Mouse (Mus musculus): ENCODE data around the gene Gm21992. TPM values are rescaled to one million over a fixed set of nuclear protein-coding genes. Genes with fewer than 3 reads are reported as not detected.
A peak's percentile ranks its signal among the peaks of the same experiment; 100 is the strongest.

The Gm21992 gene
- total RNA-seq, 2 experiments from 2014 or later, result 22.0 to 25.5 TPM

DNA sequence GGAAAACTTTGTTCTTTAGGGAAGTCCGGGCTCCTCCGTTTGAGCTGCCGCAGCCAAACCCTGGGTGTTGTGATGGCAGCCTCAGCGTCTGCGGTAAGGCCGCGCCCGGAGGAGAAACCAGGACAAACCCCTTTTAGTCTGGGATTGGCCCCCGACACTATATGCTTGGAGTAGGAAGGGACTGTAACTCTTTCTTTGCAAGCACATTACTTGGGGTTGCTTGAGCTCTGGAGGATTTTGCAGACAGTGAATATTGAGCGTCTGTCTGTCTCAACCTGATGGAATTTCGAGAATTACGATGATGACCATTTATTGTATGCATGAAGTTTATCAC, 464 bp upstream of the Gm21992 start:
- no peak for DNase-seq (ENCODE audit: extremely low spot score in 1 of 2, low spot score in 2 of 2)
- Histone ChIP-seq H3K4me3 (peak overlapping the region; percentile 60), H3K27ac (peak overlapping the region; percentile 85)
- intact Hi-C loops (cut with DNase I), result loop anchor here (5.0 kb wide), 1 partner anchor 55 kb away; the partner anchor contains the start of gene Rbm4b
- TF ChIP-seq CTCF (IDR thresholded peaks at IDR 0.05), result no peak

DNA sequence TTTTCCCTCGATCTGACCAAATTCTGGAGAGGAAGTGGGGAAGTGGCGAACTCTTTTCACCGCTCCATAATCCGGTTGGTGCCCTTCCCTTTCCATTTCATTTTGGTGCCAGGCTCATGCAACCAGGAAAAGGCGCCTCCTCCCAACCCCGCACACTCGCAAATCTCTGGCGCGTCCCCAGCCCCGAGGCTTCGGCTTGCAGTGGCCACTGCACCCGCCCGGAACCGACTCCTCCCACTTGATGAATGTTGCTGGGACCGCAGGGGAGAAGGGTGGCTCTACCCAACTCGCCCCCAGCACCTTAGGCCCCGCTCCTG, 708 bp downstream of the Gm21992 start:
- no peak for DNase-seq (ENCODE audit: extremely low spot score in 1 of 2, low spot score in 2 of 2)
- TF ChIP-seq CTCF (IDR thresholded peaks at IDR 0.05), result no peak
- peak overlapping the region; percentile 60 for H3K4me3 ChIP-seq
- intact Hi-C loops (cut with DNase I), result loop anchor here (5.0 kb wide), 1 partner anchor 53 kb away; the partner anchor contains the start of gene Rbm4b
- peak overlapping the region; percentile 95 for H3K27ac ChIP-seq

DNA sequence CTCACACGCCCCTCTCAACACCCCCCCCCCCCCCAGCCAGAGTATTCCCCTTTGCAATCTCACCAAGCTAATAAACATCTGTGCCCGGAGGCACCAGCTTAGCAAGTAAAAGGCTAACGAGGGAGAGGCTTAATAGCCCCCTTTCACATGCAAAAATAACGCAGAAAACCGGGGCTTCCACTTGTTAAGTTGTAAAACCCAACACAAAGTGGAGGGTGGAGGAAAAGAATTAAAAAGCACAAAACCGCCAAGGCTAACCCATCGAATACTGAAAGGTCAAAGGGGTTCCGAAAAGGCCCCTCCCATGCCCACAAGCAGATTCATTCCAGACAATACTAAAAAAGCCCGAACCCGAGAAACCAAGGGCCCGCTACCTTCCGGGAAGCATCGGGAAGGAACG, 1.1 kb downstream of the Gm21992 start:
- peak overlapping the region; percentile 60 for H3K4me3 ChIP-seq
- DNase-seq (ENCODE audit: extremely low spot score in 1 of 2, low spot score in 2 of 2), result no peak
- TF ChIP-seq CTCF (IDR thresholded peaks at IDR 0.05), result no peak
- intact Hi-C loops (cut with DNase I), result loop anchor here (5.0 kb wide), 1 partner anchor 53 kb away; the partner anchor contains the start of gene Rbm4b
- H3K27ac ChIP-seq, result peak overlapping the region; percentile 95; the same call in 1 of the 2 replicates

DNA sequence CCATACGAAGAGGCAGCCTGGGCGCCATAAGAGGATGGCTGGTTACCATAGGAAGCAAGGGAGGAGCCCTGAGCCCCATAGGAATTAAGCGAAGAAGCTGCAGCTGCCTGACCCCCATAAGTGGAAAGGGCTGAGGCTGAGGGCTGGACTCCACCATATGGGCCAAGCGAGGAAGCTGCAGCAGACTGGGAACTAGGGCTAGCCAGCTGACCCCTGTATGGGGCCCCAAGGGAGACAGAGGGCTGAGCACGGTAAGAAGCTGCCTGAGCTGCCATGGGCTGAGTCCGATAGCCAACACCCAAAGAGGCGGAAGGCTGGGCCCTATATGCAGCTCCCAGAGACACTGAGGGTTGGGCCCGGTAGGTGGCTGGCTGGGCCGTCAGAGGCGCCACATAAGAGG, 8.1 kb downstream of the Gm21992 start:
- no peak overlapping the region for H3K27ac ChIP-seq
- no peak overlapping the region for H3K4me3 ChIP-seq
- intact Hi-C loops (cut with DNase I), result no loop called here
- no peak for DNase-seq (ENCODE audit: extremely low spot score in 1 of 2, low spot score in 2 of 2)
- no peak for TF ChIP-seq CTCF (IDR thresholded peaks at IDR 0.05)

DNA sequence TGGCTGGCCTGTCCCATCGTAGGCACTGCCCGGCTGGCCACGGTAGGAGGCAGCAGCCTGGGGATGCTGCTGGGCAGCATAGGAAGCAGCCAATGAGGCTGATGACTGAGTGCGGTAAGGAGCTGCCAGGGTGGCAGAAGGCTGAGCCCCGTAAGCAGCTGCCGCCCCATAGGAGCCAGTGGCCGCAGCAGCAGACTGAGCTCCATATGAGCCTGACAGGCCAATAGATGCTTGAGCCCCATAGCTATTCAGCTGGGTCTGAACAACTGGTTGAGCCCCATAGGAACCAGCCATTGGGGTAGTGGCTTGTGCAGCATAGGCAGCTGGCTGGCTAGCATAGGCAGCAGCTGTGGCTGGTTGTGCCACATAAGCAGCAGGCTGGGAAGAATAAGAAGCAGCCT, 8.7 kb downstream of the Gm21992 start:
- TF ChIP-seq CTCF (IDR thresholded peaks at IDR 0.05), result no peak
- DNase-seq (ENCODE audit: extremely low spot score in 1 of 2, low spot score in 2 of 2), result no peak
- H3K4me3 ChIP-seq, result no peak overlapping the region
- H3K27ac ChIP-seq, result no peak overlapping the region
- intact Hi-C loops (cut with DNase I), result no loop called here

DNA sequence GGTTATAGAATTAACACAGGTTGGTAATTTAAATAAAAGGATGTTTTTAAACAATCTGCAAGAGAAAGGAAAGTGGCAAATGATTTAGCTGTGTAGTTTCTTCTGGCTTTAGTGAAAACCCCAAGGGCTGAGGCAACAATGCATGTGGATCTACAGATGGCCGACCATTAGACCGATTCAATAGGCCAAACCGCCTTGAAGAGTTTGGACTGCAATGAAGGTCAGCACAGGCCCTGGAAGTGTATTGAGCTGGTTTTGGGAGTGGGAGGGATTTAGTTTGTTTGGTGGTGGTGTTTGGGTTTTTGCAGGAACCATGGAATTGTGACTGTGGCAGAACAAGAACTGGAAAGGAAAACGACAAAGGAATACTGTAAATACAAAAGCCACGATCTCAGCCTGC, 12.3 kb downstream of the Gm21992 start:
- DNase-seq (ENCODE audit: extremely low spot score in 1 of 2, low spot score in 2 of 2), result no peak
- TF ChIP-seq CTCF (IDR thresholded peaks at IDR 0.05), result no peak
- intact Hi-C loops (cut with DNase I), result no loop called here
- no peak overlapping the region for H3K4me3 ChIP-seq
- H3K27ac ChIP-seq, result no peak overlapping the region

DNA sequence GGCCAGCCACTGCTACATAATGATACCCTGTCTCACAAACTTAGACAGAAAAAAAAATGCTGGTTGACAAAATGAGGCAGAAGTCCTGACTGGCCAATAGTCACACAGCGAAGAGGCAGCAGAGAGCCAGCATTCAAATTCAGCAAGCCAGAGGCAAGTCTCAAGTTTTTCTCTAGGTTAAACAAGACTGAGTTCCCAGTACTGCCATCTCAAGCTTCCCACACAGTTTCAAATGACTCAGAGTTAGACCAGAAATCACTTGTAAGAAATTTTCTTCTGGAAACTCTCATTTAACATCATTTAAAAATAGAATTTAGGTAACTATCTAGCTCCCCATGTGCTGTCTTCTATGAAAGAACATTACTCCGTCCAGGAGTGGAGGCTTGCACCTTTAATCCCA, 13.6 kb downstream of the Gm21992 start:
- no peak for TF ChIP-seq CTCF (IDR thresholded peaks at IDR 0.05)
- no peak for DNase-seq (ENCODE audit: extremely low spot score in 1 of 2, low spot score in 2 of 2)
- no peak overlapping the region for H3K27ac ChIP-seq
- intact Hi-C loops (cut with DNase I), result no loop called here
- no peak overlapping the region for H3K4me3 ChIP-seq

DNA sequence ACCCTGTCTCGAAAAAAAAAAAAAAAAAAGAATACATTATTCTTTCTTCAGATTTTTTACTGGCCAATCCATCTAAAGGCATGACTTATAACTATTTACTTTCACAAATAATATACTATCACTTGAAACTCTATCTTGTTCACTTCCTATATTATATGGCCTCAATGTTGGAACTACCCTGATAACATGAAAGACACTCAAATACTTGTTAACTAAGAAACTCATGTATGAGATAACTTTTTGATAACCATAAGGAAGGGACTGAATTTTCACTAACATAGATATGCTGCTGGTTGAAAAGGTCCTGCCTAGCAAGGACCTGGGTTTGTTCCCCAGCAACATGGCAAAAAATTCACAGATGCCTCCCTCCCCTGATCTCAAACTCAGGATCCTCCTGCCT, 15.5 kb downstream of the Gm21992 start:
- intact Hi-C loops (cut with DNase I), result no loop called here
- no peak for DNase-seq (ENCODE audit: extremely low spot score in 1 of 2, low spot score in 2 of 2)
- Histone ChIP-seq H3K27ac (no peak overlapping the region), H3K4me3 (no peak overlapping the region)
- TF ChIP-seq CTCF (IDR thresholded peaks at IDR 0.05), result no peak

DNA sequence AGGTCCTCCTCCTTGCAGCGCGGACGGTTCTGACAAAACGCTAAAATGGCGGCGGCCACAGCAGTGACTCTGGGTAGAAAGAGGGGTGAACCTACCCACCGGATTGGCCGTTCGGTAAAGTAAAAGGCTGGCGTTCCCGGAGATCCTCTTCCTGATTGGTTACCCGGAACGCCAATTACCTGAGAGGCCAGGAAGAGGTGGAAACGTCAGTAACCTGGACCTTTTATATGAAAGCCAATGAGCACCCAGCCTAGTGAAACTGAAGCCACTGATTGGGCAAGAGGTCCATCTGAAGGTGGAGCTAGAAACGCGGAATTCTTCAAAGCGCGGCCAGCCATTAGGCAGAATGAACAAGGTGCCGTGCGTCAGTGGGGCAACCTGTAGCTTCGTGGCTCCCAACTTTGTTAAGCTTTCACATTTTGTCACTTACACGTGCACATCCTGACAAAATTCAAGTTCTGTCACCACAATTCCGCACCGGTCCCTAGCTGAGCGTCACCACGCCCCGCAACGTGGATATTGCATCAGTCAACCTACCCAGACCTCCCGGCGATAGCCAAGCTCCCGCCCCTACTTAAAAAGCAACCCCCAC, 17.5 kb downstream of the Gm21992 start, which contains the start of gene Rbm4:
Gene Rbm4, minus strand, starts transcription at position 71 of the 592 bp plus-strand sequence.
- intact Hi-C loops (cut with DNase I), result loop anchor here (1.0 kb wide), 1 partner anchor 45 kb away; the partner anchor contains the start of genes Ccdc87 and Ccs
- Histone ChIP-seq H3K27ac (peak within 1 kb of the TSS; percentile 83), H3K4me3 (peak within 1 kb of the TSS; percentile 90)
- no peak for TF ChIP-seq CTCF (IDR thresholded peaks at IDR 0.05)
- peak; percentile 96 to 98 for DNase-seq (ENCODE audit: extremely low spot score in 1 of 2, low spot score in 2 of 2)

DNA sequence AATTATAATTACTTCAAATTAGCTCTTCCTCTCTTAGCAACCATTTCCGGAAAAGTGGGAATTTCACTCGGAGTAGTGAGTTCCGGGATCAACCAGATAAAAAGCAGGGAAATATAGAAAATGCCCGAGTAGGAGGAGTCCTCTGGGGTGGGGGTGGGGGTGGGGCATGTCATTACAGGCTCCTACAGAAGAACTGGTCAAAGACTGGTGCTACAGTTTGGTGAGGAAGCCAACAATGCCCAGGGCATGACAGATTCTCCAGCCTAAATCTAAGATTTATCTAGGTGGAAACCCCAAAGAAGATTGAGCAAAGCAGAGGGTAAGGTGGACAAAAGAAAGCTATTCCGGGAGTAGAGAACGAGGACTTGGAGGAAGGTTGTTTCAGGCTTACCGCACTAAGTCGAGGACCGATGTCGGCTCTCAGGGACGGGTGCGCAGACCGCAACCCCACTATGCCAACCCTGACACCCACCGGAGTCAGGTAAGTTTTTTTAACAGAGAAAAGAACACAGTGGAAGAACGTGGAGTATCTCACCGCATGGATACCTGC, 18.1 kb downstream of the Gm21992 start:
- intact Hi-C loops (cut with DNase I), result no loop called here
- no peak for TF ChIP-seq CTCF (IDR thresholded peaks at IDR 0.05)
- DNase-seq (ENCODE audit: extremely low spot score in 1 of 2, low spot score in 2 of 2), result no peak

DNA sequence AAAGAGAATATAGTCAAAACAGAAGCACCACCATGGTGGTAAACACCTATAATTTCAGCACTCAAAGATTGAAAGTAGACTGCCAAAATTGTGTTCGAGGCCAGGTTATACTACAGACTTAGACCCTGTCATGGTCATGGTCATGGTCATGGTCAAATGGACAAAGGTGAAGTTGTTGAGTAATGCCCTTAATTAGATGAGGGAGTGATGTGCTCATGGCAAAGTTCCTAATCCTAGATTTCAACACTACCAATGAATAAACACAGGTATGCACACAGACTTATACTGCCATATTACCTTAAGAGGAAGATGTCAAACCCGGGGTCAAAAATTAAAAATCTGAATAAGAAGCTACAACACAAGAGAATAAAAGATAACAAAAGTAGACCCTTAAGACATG, 25.1 kb downstream of the Gm21992 start:
- DNase-seq (ENCODE audit: extremely low spot score in 1 of 2, low spot score in 2 of 2), result no peak
- TF ChIP-seq CTCF (IDR thresholded peaks at IDR 0.05), result no peak
- no peak overlapping the region for H3K27ac ChIP-seq
- intact Hi-C loops (cut with DNase I), result no loop called here
- no peak overlapping the region for H3K4me3 ChIP-seq

More for the DNA sequence above, 18.1 kb downstream of the Gm21992 start:
- Histone ChIP-seq H3K4me3 (peak overlapping the region; percentile 90), H3K27ac (peak overlapping the region; percentile 83)

DNA sequence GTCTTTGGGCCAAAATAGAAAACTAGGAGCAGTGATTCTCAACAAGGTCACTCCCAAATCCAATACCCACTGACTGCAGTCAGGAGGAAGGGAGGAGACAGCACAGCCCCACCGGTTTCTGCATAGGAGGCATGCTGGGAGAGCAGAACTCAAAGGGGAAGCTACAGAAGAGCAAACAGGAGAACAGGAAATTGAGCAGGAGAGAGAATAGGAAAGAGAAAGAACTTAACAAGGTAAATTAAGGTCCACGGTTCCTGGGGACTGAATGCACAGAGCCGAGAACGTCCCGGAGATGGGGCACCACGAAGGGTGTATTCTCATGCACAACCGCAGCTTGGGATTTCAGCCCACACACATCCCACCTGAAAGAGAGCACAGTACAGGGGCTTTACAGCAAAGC, 26.2 kb downstream of the Gm21992 start:
- Histone ChIP-seq H3K4me3 (no peak overlapping the region), H3K27ac (no peak overlapping the region)
- TF ChIP-seq CTCF (IDR thresholded peaks at IDR 0.05), result no peak
- no peak for DNase-seq (ENCODE audit: extremely low spot score in 1 of 2, low spot score in 2 of 2)
- intact Hi-C loops (cut with DNase I), result no loop called here

DNA sequence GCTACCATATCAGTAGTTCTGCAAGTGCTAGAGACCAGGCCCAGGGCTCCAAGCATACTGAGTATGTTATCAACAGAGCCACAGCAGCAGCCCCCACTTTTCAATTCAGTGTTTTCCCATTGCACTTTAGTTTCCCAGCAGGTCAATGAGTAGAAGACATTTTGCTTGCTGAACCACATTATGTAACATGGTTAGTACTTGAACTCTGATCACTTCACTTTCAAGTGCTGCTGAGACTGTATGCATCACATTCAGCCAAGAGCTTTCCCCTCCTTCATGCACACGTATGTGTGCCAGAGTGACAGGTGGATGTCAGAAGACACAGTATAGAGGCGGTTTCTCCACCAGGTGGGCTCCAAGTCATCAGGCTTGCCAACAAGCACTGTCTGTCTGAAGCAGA, 28.5 kb downstream of the Gm21992 start:
- DNase-seq (ENCODE audit: extremely low spot score in 1 of 2, low spot score in 2 of 2), result no peak
- no peak for TF ChIP-seq CTCF (IDR thresholded peaks at IDR 0.05)
- Histone ChIP-seq H3K27ac (no peak overlapping the region), H3K4me3 (no peak overlapping the region)
- intact Hi-C loops (cut with DNase I), result no loop called here

Measured in left cerebral cortex, adult 2 months (tissue).